Mouse (Mus musculus): ENCODE data around the gene Cfdp1. TPM values are rescaled to one million over a fixed set of nuclear protein-coding genes. Genes with fewer than 3 reads are reported as not detected.

Gene Cfdp1
- polyA plus RNA-seq, 1 experiment, result 2.4 TPM

DNA sequence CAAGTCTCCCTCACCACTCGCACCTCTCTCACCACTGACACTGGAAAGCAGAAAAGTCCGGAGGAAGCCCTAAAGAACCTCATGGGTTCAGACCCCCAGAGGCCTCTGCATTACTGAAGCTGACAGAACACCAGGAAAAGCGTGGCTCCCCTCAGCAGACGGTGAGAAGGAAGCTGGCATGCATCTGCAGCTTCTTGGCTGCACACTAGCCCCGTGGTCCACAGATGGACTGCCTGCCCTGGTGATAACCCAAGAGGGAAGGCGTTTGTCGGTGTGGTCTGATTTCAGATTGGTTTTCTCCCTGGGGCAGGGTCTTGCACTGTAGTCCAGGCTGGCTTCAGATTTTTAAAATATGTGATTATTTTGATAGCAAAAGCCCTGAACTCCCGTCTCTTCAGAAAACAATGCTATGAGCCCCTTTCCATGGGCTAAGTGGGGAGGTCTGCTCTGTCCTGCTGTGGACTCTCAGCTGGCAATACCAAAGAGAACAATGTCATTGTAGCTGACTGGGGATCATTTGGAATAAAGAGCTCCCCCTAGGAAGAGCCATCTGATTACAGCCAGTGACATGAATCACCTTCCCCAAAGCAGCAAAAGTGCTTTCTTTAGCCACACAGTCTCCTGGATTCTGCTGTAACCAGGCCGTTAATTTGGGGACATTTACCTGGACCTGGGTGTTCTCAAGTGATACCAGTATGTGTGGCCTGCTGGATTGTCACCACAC is 71.3 kb downstream of the Cfdp1 start:
- H3K4me1 ChIP-seq (ENCODE audit: control insufficient read depth, insufficient read depth, insufficient read length), result peaks cover 2% of the 10 kb centered on the region; the same call in 1 of the 2 replicates
- no peak overlapping the region for H3K27ac ChIP-seq (ENCODE audit: insufficient read depth, low read length)
- peaks cover 3% of the 10 kb centered on the region; the same call in 1 of the 2 replicates for H3K36me3 ChIP-seq (ENCODE audit: control insufficient read depth, insufficient read depth, low read length)
- WGBS, result 92% methylated on average over 9 of the region's 9 CpGs
- no peak overlapping the region for H3K4me3 ChIP-seq (ENCODE audit: extremely low read depth, insufficient read depth, insufficient read length)
- DNase-seq (ENCODE audit: low read depth in 1 of 2, low spot score in 2 of 2), result no peak
- no peak for TF ChIP-seq POLR2A (IDR thresholded peaks at IDR 0.05; ENCODE audit: low read depth, low read length)
- no peak for TF ChIP-seq CTCF (IDR thresholded peaks at IDR 0.05; ENCODE audit: extremely low read depth, insufficient read depth, insufficient read length, insufficient replicate concordance)
- no peaks in the 10 kb centered on the region for H3K27me3 ChIP-seq (ENCODE audit: control insufficient read depth, insufficient read depth, low read length)

DNA sequence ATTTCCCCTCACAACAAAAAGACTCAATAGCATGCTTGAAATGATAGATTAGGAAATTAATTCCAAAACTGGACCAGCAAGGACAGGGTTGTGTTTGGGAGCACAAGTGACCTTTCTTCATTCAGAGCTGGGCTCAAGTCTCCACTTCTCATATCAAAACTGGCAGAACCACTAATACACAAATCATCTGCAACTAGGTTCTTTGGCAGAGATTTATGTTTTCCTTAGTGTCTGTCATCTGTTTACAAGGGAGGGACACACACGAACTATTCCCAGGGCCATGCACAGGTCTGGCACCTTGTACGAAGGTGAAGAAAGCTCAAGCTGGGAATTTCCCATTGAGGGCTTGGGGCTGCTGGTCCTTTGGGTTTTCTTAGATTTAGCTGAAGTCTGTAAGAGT is 71.9 kb downstream of the Cfdp1 start:
- Histone ChIP-seq H3K27me3 (ENCODE audit: control insufficient read depth, insufficient read depth, low read length) (no peaks in the 10 kb centered on the region), H3K4me1 (ENCODE audit: control insufficient read depth, insufficient read depth, insufficient read length) (peaks cover 2% of the 10 kb centered on the region; the same call in 1 of the 2 replicates), H3K4me3 (ENCODE audit: extremely low read depth, insufficient read depth, insufficient read length) (no peak overlapping the region), H3K36me3 (ENCODE audit: control insufficient read depth, insufficient read depth, low read length) (peaks cover 3% of the 10 kb centered on the region; the same call in 1 of the 2 replicates), H3K27ac (ENCODE audit: insufficient read depth, low read length) (no peak overlapping the region)
- DNase-seq (ENCODE audit: low read depth in 1 of 2, low spot score in 2 of 2), result no peak
- WGBS, result 92% methylated on average over 2 of the region's 2 CpGs
- TF ChIP-seq CTCF (IDR thresholded peaks at IDR 0.05; ENCODE audit: extremely low read depth, insufficient read depth, insufficient read length, insufficient replicate concordance) (no peak), POLR2A (IDR thresholded peaks at IDR 0.05; ENCODE audit: low read depth, low read length) (no peak)

DNA sequence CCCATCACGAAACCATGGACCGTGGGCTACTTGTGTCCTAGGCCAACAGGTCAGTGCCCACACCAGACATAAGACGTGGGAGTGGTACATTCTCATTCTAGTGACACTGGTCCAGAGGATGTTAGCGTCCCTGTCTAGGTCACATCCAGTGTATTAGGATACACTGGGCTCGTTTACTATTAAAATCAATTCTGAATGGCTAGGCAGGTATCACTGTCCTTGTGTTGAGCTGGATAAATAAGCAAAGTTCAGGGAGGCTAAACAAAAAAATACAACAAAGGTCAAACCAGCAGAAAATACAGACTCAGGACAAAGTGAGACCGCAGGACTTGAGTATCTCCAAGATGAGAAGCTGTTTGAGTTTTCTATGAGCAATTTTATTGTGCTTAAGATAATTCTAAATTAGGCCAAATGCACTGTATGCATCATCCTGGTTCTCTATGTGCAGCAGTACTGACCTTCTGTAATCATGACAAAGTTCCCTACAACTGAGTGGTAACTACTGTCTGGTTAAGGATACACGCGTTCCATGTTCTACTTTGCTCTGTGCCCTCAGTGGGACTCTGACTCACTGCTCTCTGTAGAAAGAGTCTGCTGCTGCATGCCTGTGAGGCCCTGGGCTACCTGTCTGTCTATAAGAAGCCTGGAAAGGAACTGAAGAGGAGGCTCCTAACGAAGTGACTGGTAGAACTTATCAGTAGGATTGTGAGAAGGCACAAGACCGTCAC is 73.2 kb downstream of the Cfdp1 start:
- WGBS, result 93% methylated on average over 10 of the region's 10 CpGs
- H3K36me3 ChIP-seq (ENCODE audit: control insufficient read depth, insufficient read depth, low read length), result peaks cover 3% of the 10 kb centered on the region; the same call in 1 of the 2 replicates
- H3K27me3 ChIP-seq (ENCODE audit: control insufficient read depth, insufficient read depth, low read length), result no peaks in the 10 kb centered on the region
- H3K4me3 ChIP-seq (ENCODE audit: extremely low read depth, insufficient read depth, insufficient read length), result no peak overlapping the region
- peaks cover 2% of the 10 kb centered on the region; the same call in 1 of the 2 replicates for H3K4me1 ChIP-seq (ENCODE audit: control insufficient read depth, insufficient read depth, insufficient read length)
- no peak overlapping the region for H3K27ac ChIP-seq (ENCODE audit: insufficient read depth, low read length)
- DNase-seq (ENCODE audit: low read depth in 1 of 2, low spot score in 2 of 2), result no peak
- TF ChIP-seq CTCF (IDR thresholded peaks at IDR 0.05; ENCODE audit: extremely low read depth, insufficient read depth, insufficient read length, insufficient replicate concordance) (no peak), POLR2A (IDR thresholded peaks at IDR 0.05; ENCODE audit: low read depth, low read length) (no peak)

DNA sequence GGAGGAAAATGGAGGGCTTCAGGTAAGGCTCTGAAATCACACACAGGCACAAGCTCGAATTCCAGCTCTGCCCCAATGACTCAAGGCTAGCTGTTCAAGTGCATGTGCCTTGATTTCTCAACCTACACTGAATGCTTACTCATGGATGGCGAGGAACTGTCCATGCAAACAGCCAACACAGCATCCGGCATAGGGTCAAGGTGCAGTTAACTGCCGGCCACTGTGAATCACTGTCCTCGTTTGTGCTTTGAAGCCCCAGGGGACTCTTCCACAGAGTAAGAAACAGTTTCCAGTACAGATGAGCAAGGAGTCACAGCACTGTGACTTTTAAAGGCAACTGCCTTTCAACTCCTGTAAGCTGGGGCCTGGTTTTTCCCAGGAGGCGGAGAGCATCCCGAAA is 74.4 kb downstream of the Cfdp1 start:
- no peak overlapping the region for H3K27ac ChIP-seq (ENCODE audit: insufficient read depth, low read length)
- H3K4me3 ChIP-seq (ENCODE audit: extremely low read depth, insufficient read depth, insufficient read length), result no peak overlapping the region
- H3K27me3 ChIP-seq (ENCODE audit: control insufficient read depth, insufficient read depth, low read length), result no peaks in the 10 kb centered on the region
- TF ChIP-seq CTCF (IDR thresholded peaks at IDR 0.05; ENCODE audit: extremely low read depth, insufficient read depth, insufficient read length, insufficient replicate concordance) (no peak), POLR2A (IDR thresholded peaks at IDR 0.05; ENCODE audit: low read depth, low read length) (no peak)
- no peak for DNase-seq (ENCODE audit: low read depth in 1 of 2, low spot score in 2 of 2)
- H3K4me1 ChIP-seq (ENCODE audit: control insufficient read depth, insufficient read depth, insufficient read length), result no peaks in the 10 kb centered on the region
- 86% methylated on average over 7 of the region's 7 CpGs for WGBS
- H3K36me3 ChIP-seq (ENCODE audit: control insufficient read depth, insufficient read depth, low read length), result peaks cover 3% of the 10 kb centered on the region; the same call in 1 of the 2 replicates

DNA sequence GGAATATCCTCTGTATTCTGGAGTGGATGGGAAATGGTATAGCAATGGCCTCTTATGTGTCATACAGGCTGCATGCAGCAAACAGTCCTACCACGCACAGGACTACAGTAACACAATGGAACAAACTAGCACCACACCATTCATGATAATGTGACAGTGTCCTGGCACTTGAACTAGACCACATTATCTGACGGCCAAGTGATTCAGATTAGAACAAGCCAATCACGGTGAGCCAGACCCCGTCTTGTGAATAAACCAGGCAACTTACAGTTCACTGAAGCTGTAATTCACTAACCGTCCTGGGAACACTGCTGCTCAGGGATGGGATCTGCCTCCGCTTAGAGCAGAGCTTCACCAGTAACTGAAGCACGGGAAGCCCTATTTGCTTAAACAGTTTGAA is 75.3 kb downstream of the Cfdp1 start:
- no peaks in the 10 kb centered on the region for H3K4me1 ChIP-seq (ENCODE audit: control insufficient read depth, insufficient read depth, insufficient read length)
- no peak overlapping the region for H3K4me3 ChIP-seq (ENCODE audit: extremely low read depth, insufficient read depth, insufficient read length)
- no peaks in the 10 kb centered on the region for H3K27me3 ChIP-seq (ENCODE audit: control insufficient read depth, insufficient read depth, low read length)
- H3K36me3 ChIP-seq (ENCODE audit: control insufficient read depth, insufficient read depth, low read length), result peaks cover 3% of the 10 kb centered on the region; the same call in 1 of the 2 replicates
- WGBS, result 92% methylated on average over 7 of the region's 7 CpGs
- TF ChIP-seq POLR2A (IDR thresholded peaks at IDR 0.05; ENCODE audit: low read depth, low read length) (no peak), CTCF (IDR thresholded peaks at IDR 0.05; ENCODE audit: extremely low read depth, insufficient read depth, insufficient read length, insufficient replicate concordance) (no peak)
- DNase-seq (ENCODE audit: low read depth in 1 of 2, low spot score in 2 of 2), result no peak
- H3K27ac ChIP-seq (ENCODE audit: insufficient read depth, low read length), result no peak overlapping the region

DNA sequence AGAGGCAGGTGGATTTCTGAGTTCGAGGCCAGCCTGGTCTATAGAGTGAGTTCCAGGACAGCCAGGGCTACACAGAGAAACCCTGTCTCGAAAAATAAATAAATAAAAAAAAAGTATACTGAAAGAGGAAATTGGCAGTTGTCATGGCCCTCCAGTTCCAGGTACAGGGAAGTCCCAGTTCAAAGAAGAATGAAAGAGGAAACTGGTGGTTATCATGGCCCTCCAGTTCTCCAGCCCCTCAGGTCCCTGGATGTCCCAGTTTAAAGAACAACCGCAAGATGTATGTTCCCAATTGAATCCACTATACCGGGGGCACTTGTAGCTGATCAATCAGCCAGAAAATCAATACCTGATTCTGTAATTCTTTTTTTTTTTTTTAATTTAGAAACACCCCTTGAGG is 77.6 kb downstream of the Cfdp1 start:
- 79% methylated on average over 4 of the region's 4 CpGs for WGBS
- Histone ChIP-seq H3K36me3 (ENCODE audit: control insufficient read depth, insufficient read depth, low read length) (peaks cover 3% of the 10 kb centered on the region; the same call in 1 of the 2 replicates), H3K27me3 (ENCODE audit: control insufficient read depth, insufficient read depth, low read length) (no peaks in the 10 kb centered on the region), H3K27ac (ENCODE audit: insufficient read depth, low read length) (no peak overlapping the region), H3K4me3 (ENCODE audit: extremely low read depth, insufficient read depth, insufficient read length) (no peak overlapping the region), H3K4me1 (ENCODE audit: control insufficient read depth, insufficient read depth, insufficient read length) (no peaks in the 10 kb centered on the region)
- TF ChIP-seq POLR2A (IDR thresholded peaks at IDR 0.05; ENCODE audit: low read depth, low read length), result no peak
- TF ChIP-seq CTCF (IDR thresholded peaks at IDR 0.05; ENCODE audit: extremely low read depth, insufficient read depth, insufficient read length, insufficient replicate concordance), result no peak
- DNase-seq (ENCODE audit: low read depth in 1 of 2, low spot score in 2 of 2), result no peak
